Mouse (Mus musculus): ENCODE data around the gene Tbcd. TPM values are rescaled to one million over a fixed set of nuclear protein-coding genes. Genes with fewer than 3 reads are reported as not detected.
A peak's percentile ranks its signal among the peaks of the same experiment; 100 is the strongest.

The Tbcd gene
- polyA plus RNA-seq (2014; fragmentation: Nextera tagmentation; extraction: Ambion mirVana) = 39.2 and 58.4 TPM in 2 replicates

- Histone ChIP-seq H3K36me3 (ENCODE audit: control insufficient read depth, insufficient read depth, low read length) (0 out of 2 replicates have a peak, but pooled peaks cover 4% of the 10 kb centered on the region), H3K9ac (replicated peaks; ENCODE audit: low read depth, low read length) (peak within 1 kb of the TSS; percentile 68), H3K4me3 (ENCODE audit: low read depth, low read length) (peak within 1 kb of the TSS; percentile 74), H3K27ac (ENCODE audit: low read depth, low read length) (peak within 1 kb of the TSS; percentile 76), H3K4me2 (ENCODE audit: low read depth, low read length) (peak within 1 kb of the TSS; percentile 75), H3K27me3 (ENCODE audit: control insufficient read depth, insufficient read depth, low read length) (no peaks in the 10 kb centered on the region), H3K4me1 (ENCODE audit: control insufficient read depth, insufficient read depth, low read length) (peaks cover 13% of the 10 kb centered on the region), H3K9me3 (ENCODE audit: control insufficient read depth, low read length) (no peaks in the 10 kb centered on the region)
- WGBS = under 1% methylated on average over 58 of the region's 58 CpGs
- ATAC-seq (ENCODE audit: low read depth) = peak; percentile 94
Measured at GRCm38 (mm10) chr11:121451753-121452635, at the start of gene Tbcd. Gene Tbcd (plus strand): TSS chr11:121451949.

- Histone ChIP-seq H3K9me3 (ENCODE audit: control insufficient read depth, low read length) (no peaks in the 10 kb centered on the region), H3K36me3 (ENCODE audit: control insufficient read depth, insufficient read depth, low read length) (no peaks in the 10 kb centered on the region), H3K27me3 (ENCODE audit: control insufficient read depth, insufficient read depth, low read length) (no peaks in the 10 kb centered on the region), H3K4me3 (ENCODE audit: low read depth, low read length) (no peak overlapping the region), H3K4me1 (ENCODE audit: control insufficient read depth, insufficient read depth, low read length) (no peaks in the 10 kb centered on the region), H3K9ac (replicated peaks; ENCODE audit: low read depth, low read length) (no peak overlapping the region), H3K4me2 (ENCODE audit: low read depth, low read length) (no peak overlapping the region), H3K27ac (ENCODE audit: low read depth, low read length) (no peak overlapping the region)
- WGBS = 74% methylated on average over 3 of the region's 3 CpGs
- no peak for ATAC-seq (ENCODE audit: low read depth)
Measured at GRCm38 (mm10) chr11:121407366-121408155, 44.2 kb upstream of the Tbcd start.

GRCm38 (mm10) chr11:121414762-121415161 is 37.0 kb upstream of the Tbcd start:
- Histone ChIP-seq H3K9ac (replicated peaks; ENCODE audit: low read depth, low read length) (no peak overlapping the region), H3K4me3 (ENCODE audit: low read depth, low read length) (no peak overlapping the region), H3K4me1 (ENCODE audit: control insufficient read depth, insufficient read depth, low read length) (no peaks in the 10 kb centered on the region), H3K27me3 (ENCODE audit: control insufficient read depth, insufficient read depth, low read length) (no peaks in the 10 kb centered on the region), H3K36me3 (ENCODE audit: control insufficient read depth, insufficient read depth, low read length) (no peaks in the 10 kb centered on the region), H3K9me3 (ENCODE audit: control insufficient read depth, low read length) (no peaks in the 10 kb centered on the region), H3K4me2 (ENCODE audit: low read depth, low read length) (no peak overlapping the region), H3K27ac (ENCODE audit: low read depth, low read length) (no peak overlapping the region)
- no peak for ATAC-seq (ENCODE audit: low read depth)
- WGBS = 89% methylated on average over 5 of the region's 5 CpGs

GRCm38 (mm10) chr11:121415351-121415750 is 36.4 kb upstream of the Tbcd start:
- no peaks in the 10 kb centered on the region for H3K4me1 ChIP-seq (ENCODE audit: control insufficient read depth, insufficient read depth, low read length)
- WGBS = 77% methylated on average over 5 of the region's 5 CpGs
- no peak overlapping the region for H3K4me3 ChIP-seq (ENCODE audit: low read depth, low read length)
- H3K36me3 ChIP-seq (ENCODE audit: control insufficient read depth, insufficient read depth, low read length) = no peaks in the 10 kb centered on the region
- no peak overlapping the region for H3K9ac ChIP-seq (replicated peaks; ENCODE audit: low read depth, low read length)
- ATAC-seq (ENCODE audit: low read depth) = no peak
- H3K4me2 ChIP-seq (ENCODE audit: low read depth, low read length) = no peak overlapping the region
- H3K9me3 ChIP-seq (ENCODE audit: control insufficient read depth, low read length) = no peaks in the 10 kb centered on the region
- no peaks in the 10 kb centered on the region for H3K27me3 ChIP-seq (ENCODE audit: control insufficient read depth, insufficient read depth, low read length)
- no peak overlapping the region for H3K27ac ChIP-seq (ENCODE audit: low read depth, low read length)

GRCm38 (mm10) chr11:121417971-121418370 is 33.8 kb upstream of the Tbcd start:
- Histone ChIP-seq H3K27me3 (ENCODE audit: control insufficient read depth, insufficient read depth, low read length) (no peaks in the 10 kb centered on the region), H3K4me1 (ENCODE audit: control insufficient read depth, insufficient read depth, low read length) (no peaks in the 10 kb centered on the region), H3K9ac (replicated peaks; ENCODE audit: low read depth, low read length) (no peak overlapping the region), H3K4me3 (ENCODE audit: low read depth, low read length) (no peak overlapping the region), H3K9me3 (ENCODE audit: control insufficient read depth, low read length) (no peaks in the 10 kb centered on the region), H3K36me3 (ENCODE audit: control insufficient read depth, insufficient read depth, low read length) (no peaks in the 10 kb centered on the region), H3K4me2 (ENCODE audit: low read depth, low read length) (no peak overlapping the region), H3K27ac (ENCODE audit: low read depth, low read length) (no peak overlapping the region)
- no peak for ATAC-seq (ENCODE audit: low read depth)
- 89% methylated on average over 5 of the region's 5 CpGs for WGBS

- H3K4me2 ChIP-seq (ENCODE audit: low read depth, low read length) = no peak overlapping the region
- H3K4me1 ChIP-seq (ENCODE audit: control insufficient read depth, insufficient read depth, low read length) = no peaks in the 10 kb centered on the region
- no peak overlapping the region for H3K4me3 ChIP-seq (ENCODE audit: low read depth, low read length)
- no peak for ATAC-seq (ENCODE audit: low read depth)
- H3K36me3 ChIP-seq (ENCODE audit: control insufficient read depth, insufficient read depth, low read length) = no peaks in the 10 kb centered on the region
- H3K27ac ChIP-seq (ENCODE audit: low read depth, low read length) = no peak overlapping the region
- WGBS = 84% methylated on average over 2 of the region's 2 CpGs
- H3K27me3 ChIP-seq (ENCODE audit: control insufficient read depth, insufficient read depth, low read length) = no peaks in the 10 kb centered on the region
- H3K9ac ChIP-seq (replicated peaks; ENCODE audit: low read depth, low read length) = no peak overlapping the region
- no peaks in the 10 kb centered on the region for H3K9me3 ChIP-seq (ENCODE audit: control insufficient read depth, low read length)
Measured at GRCm38 (mm10) chr11:121418932-121419331, 32.8 kb upstream of the Tbcd start.

- H3K27ac ChIP-seq (ENCODE audit: low read depth, low read length) = no peak overlapping the region
- 54% methylated on average over 5 of the region's 5 CpGs for WGBS
- ATAC-seq (ENCODE audit: low read depth) = no peak
- no peak overlapping the region for H3K4me3 ChIP-seq (ENCODE audit: low read depth, low read length)
- H3K36me3 ChIP-seq (ENCODE audit: control insufficient read depth, insufficient read depth, low read length) = no peaks in the 10 kb centered on the region
- no peak overlapping the region for H3K9ac ChIP-seq (replicated peaks; ENCODE audit: low read depth, low read length)
- no peaks in the 10 kb centered on the region for H3K27me3 ChIP-seq (ENCODE audit: control insufficient read depth, insufficient read depth, low read length)
- no peaks in the 10 kb centered on the region for H3K9me3 ChIP-seq (ENCODE audit: control insufficient read depth, low read length)
- no peaks in the 10 kb centered on the region for H3K4me1 ChIP-seq (ENCODE audit: control insufficient read depth, insufficient read depth, low read length)
- H3K4me2 ChIP-seq (ENCODE audit: low read depth, low read length) = peak overlapping the region; percentile 61; the same call in 1 of the 2 replicates
Measured at GRCm38 (mm10) chr11:121420379-121420778, 31.4 kb upstream of the Tbcd start.

- no peaks in the 10 kb centered on the region for H3K9me3 ChIP-seq (ENCODE audit: control insufficient read depth, low read length)
- H3K9ac ChIP-seq (replicated peaks; ENCODE audit: low read depth, low read length) = peak within 1 kb of the TSS; percentile 60
- H3K4me1 ChIP-seq (ENCODE audit: control insufficient read depth, insufficient read depth, low read length) = no peaks in the 10 kb centered on the region
- WGBS = 1% methylated on average over 28 of the region's 28 CpGs
- H3K4me3 ChIP-seq (ENCODE audit: low read depth, low read length) = peak within 1 kb of the TSS; percentile 58
- no peaks in the 10 kb centered on the region for H3K27me3 ChIP-seq (ENCODE audit: control insufficient read depth, insufficient read depth, low read length)
- H3K27ac ChIP-seq (ENCODE audit: low read depth, low read length) = 0 out of 2 replicates have a peak within 1 kb of the TSS, but pooled peaks have one; percentile 44
- no peaks in the 10 kb centered on the region for H3K36me3 ChIP-seq (ENCODE audit: control insufficient read depth, insufficient read depth, low read length)
- peak; percentile 100 for ATAC-seq (ENCODE audit: low read depth)
- H3K4me2 ChIP-seq (ENCODE audit: low read depth, low read length) = peak within 1 kb of the TSS; percentile 69
Measured at GRCm38 (mm10) chr11:121420830-121421552, 30.8 kb upstream of the Tbcd start, which contains the start of gene Fn3krp. Gene Fn3krp (plus strand): TSS chr11:121421401.
